Mouse (Mus musculus): ENCODE results near the gene Lmln. TPM values are rescaled to one million over a fixed set of nuclear protein-coding genes. Genes with fewer than 3 reads are reported as not detected.
A peak's percentile ranks its signal among the peaks of the same experiment; 100 is the strongest.
"Not testable (repeated sequence)": the region's sequence is repeated elsewhere in the genome, so short reads cannot be mapped to it uniquely, and the experiment has no call there.

The Lmln gene
- polyA plus RNA-seq, 1 experiment = 12.2 TPM

DNA sequence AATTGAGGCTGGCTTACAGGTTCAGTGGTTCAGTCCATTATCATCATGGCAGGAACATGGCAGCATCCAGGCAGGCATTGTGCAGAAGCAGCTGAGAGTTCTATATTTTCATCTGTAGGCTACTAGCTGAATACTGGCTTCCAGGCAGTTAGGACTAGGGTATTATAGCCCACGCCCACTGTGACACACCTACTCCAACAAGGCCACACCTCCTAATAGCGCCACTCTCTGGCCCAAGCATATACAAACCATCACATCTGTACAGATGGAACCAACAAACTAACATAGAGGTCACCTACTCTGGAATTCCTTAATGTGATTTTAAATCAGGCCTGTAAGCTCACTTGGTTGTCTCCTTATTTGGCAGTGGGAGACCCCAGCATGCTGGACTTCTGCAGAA, 13.6 kb upstream of the Lmln start:
- no peak for DNase-seq
- WGBS = 80% methylated on average over 2 of the region's 2 CpGs
- Histone ChIP-seq H3K27ac (ENCODE audit: insufficient read depth, low read length) (no peak overlapping the region), H3K4me3 (replicated peaks; ENCODE audit: insufficient read depth, low read depth, low read length) (no peak overlapping the region), H3K27me3 (ENCODE audit: control insufficient read depth, insufficient read depth, low read length) (no peaks in the 10 kb centered on the region), H3K4me1 (ENCODE audit: control insufficient read depth, insufficient read depth, low read length) (no peaks in the 10 kb centered on the region)
- TF ChIP-seq POLR2A (IDR thresholded peaks at IDR 0.05; ENCODE audit: borderline replicate concordance, insufficient read depth, low read length) = no peak
- TF ChIP-seq CTCF (IDR thresholded peaks at IDR 0.05; ENCODE audit: borderline replicate concordance, insufficient read depth, low read depth, low read length) = no peak

DNA sequence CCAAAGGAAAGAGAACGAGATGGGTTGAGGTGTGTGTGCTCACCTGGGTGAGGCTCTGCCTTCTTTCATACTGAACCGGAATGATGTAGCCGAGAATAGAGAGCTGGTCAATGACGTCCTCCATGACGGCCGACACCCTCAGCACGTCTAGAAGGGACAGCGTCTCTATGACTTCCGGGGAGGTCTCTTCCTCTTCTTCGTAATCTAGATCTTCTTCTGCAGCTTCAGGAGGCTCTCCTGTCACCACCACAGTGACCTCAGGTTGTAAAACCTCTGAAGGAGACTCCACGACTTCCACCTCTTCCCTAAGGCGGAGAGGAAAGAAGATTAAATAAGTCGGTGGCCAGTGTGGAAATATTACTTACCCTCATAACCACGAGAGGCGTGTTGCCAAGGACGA, 12.5 kb upstream of the Lmln start:
- H3K4me3 ChIP-seq (replicated peaks; ENCODE audit: insufficient read depth, low read depth, low read length) = no peak overlapping the region
- 91% methylated on average over 16 of the region's 16 CpGs for WGBS
- no peaks in the 10 kb centered on the region for H3K27me3 ChIP-seq (ENCODE audit: control insufficient read depth, insufficient read depth, low read length)
- DNase-seq = no peak
- H3K27ac ChIP-seq (ENCODE audit: insufficient read depth, low read length) = no peak overlapping the region
- no peaks in the 10 kb centered on the region for H3K4me1 ChIP-seq (ENCODE audit: control insufficient read depth, insufficient read depth, low read length)
- TF ChIP-seq CTCF (IDR thresholded peaks at IDR 0.05; ENCODE audit: borderline replicate concordance, insufficient read depth, low read depth, low read length) = no peak
- no peak for TF ChIP-seq POLR2A (IDR thresholded peaks at IDR 0.05; ENCODE audit: borderline replicate concordance, insufficient read depth, low read length)

DNA sequence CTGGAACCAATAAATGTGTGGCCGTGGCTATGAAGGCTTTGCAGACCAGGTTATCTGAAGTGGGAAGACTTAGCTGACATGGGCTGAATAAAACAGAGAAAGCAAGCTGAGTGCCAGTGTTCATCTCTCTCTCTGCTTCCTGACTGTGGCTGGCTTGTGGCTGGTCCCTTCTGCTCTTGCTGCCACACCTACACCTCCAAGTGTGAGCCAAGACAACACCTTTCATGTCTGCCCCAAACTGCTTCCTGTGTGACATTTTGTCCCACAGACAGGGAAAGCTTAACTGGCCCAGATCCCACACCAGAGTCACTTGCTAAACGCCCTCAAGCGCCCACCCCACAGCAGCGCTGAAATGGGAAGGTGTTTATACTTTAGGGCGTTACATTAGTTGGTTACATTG, 9.2 kb upstream of the Lmln start:
- H3K27ac ChIP-seq (ENCODE audit: insufficient read depth, low read length) = no peak overlapping the region
- WGBS = 74% methylated on average over 5 of the region's 5 CpGs
- no peak overlapping the region for H3K4me3 ChIP-seq (replicated peaks; ENCODE audit: insufficient read depth, low read depth, low read length)
- no peak for TF ChIP-seq CTCF (IDR thresholded peaks at IDR 0.05; ENCODE audit: borderline replicate concordance, insufficient read depth, low read depth, low read length)
- no peak for TF ChIP-seq POLR2A (IDR thresholded peaks at IDR 0.05; ENCODE audit: borderline replicate concordance, insufficient read depth, low read length)
- H3K27me3 ChIP-seq (ENCODE audit: control insufficient read depth, insufficient read depth, low read length) = no peaks in the 10 kb centered on the region
- H3K4me1 ChIP-seq (ENCODE audit: control insufficient read depth, insufficient read depth, low read length) = peaks cover 4% of the 10 kb centered on the region; the same call in 1 of the 2 replicates
- no peak for DNase-seq

DNA sequence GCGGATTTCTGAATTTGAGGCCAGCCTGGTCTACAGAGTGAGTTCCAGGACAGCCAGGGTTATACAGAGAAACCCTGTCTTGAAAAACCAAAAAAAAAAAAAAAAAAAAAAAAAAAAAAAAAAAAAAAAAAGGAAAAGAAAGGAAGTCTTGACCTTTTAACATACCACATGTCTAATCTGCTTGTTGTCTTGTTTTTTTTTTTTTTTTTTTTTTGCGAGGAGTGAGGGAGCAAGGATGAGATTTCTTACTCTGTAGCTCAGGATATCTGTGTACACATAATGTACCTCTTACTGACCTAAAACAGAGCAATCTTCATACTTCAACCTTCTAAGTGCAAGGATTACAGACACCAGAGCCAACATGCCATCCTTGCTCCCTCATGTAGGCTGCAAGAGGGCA, 7.4 kb upstream of the Lmln start:
- not testable (repeated sequence) for H3K4me1 ChIP-seq (ENCODE audit: control insufficient read depth, insufficient read depth, low read length); H3K27me3 ChIP-seq (ENCODE audit: control insufficient read depth, insufficient read depth, low read length); H3K27ac ChIP-seq (ENCODE audit: insufficient read depth, low read length); DNase-seq; H3K4me3 ChIP-seq (replicated peaks; ENCODE audit: insufficient read depth, low read depth, low read length)
- WGBS = 85% methylated on average over 2 of the region's 2 CpGs

DNA sequence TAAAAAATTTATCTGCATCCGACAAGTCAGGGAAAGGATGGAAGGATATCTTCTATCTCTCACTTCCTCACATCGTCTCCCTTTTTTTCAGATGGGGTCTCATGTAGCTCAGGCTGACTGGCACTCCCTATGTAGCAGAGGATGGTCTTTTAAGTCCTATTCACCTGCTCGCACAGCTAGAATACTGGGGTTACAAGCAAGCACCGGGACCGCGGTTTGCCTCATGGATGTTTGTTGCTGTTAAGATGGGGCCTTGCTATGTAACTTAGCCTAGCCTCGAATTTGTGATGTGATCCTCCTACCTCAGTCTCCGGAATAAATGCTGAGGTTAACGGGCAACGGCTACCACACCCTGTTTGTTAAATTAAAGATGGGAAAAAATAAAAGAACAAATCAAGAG, 6.7 kb upstream of the Lmln start:
- DNase-seq = peak in 1 of 2 experiments; percentile 30
- H3K4me1 ChIP-seq (ENCODE audit: control insufficient read depth, insufficient read depth, low read length) = peaks cover 5% of the 10 kb centered on the region; the same call in 1 of the 2 replicates
- H3K4me3 ChIP-seq (replicated peaks; ENCODE audit: insufficient read depth, low read depth, low read length) = peak overlapping the region; percentile 53
- WGBS = 11% methylated on average over 10 of the region's 10 CpGs
- no peak overlapping the region for H3K27ac ChIP-seq (ENCODE audit: insufficient read depth, low read length)
- TF ChIP-seq POLR2A (IDR thresholded peaks at IDR 0.05; ENCODE audit: borderline replicate concordance, insufficient read depth, low read length) = no peak
- no peak for TF ChIP-seq CTCF (IDR thresholded peaks at IDR 0.05; ENCODE audit: borderline replicate concordance, insufficient read depth, low read depth, low read length)
- no peaks in the 10 kb centered on the region for H3K27me3 ChIP-seq (ENCODE audit: control insufficient read depth, insufficient read depth, low read length)

DNA sequence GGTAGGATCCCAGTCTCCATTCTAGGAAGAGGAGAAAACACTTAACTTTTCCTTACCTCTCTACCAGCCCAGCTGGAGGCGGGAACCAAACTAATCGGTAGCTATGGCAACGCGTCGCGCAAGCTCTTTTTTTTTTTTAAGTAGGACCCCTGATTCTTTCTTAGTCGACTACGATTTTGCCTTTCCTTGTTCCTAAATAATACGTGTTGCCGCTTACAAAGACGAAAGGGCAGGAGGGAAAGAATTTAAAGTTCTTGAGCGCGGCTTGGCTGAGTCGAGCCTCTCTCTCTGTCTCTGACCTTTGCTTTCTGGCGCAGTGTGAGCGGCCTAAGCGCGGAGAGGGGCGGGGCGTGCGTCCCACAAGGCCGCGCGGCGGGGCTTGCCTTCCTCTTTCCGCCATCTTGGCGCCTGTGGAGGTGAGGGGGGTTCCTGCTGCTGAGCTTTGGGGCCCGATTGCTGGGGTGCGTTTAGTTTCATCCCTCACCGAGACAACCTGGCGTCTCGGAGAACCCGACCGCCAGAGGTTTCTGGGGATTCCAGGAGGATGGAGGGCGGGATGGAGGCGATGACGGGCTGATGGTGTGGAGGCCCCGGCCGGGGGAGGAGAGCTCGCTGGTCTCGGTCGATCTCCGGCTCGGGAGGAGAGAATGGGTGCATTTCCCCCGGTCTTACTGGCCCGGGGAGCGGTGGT, 6.1 kb upstream of the Lmln start, which contains the start of the genes Iqcg and Rpl35a:
Gene Iqcg, minus strand, starts transcription at position 124 of the 691 bp plus-strand sequence.
Gene Rpl35a, plus strand, starts transcription at position 359 of the 691 bp plus-strand sequence.
- TF ChIP-seq POLR2A (IDR thresholded peaks at IDR 0.05; ENCODE audit: borderline replicate concordance, insufficient read depth, low read length) (peak; percentile 91), CTCF (IDR thresholded peaks at IDR 0.05; ENCODE audit: borderline replicate concordance, insufficient read depth, low read depth, low read length) (no peak)
- Histone ChIP-seq H3K4me1 (ENCODE audit: control insufficient read depth, insufficient read depth, low read length) (peaks cover 5% of the 10 kb centered on the region; the same call in 1 of the 2 replicates), H3K4me3 (replicated peaks; ENCODE audit: insufficient read depth, low read depth, low read length) (peak within 1 kb of the TSS; percentile 70), H3K27me3 (ENCODE audit: control insufficient read depth, insufficient read depth, low read length) (no peaks in the 10 kb centered on the region), H3K27ac (ENCODE audit: insufficient read depth, low read length) (peak within 1 kb of the TSS; percentile 93)
- peak; percentile 86 to 94 for DNase-seq
- under 1% methylated on average over 47 of the region's 47 CpGs for WGBS

DNA sequence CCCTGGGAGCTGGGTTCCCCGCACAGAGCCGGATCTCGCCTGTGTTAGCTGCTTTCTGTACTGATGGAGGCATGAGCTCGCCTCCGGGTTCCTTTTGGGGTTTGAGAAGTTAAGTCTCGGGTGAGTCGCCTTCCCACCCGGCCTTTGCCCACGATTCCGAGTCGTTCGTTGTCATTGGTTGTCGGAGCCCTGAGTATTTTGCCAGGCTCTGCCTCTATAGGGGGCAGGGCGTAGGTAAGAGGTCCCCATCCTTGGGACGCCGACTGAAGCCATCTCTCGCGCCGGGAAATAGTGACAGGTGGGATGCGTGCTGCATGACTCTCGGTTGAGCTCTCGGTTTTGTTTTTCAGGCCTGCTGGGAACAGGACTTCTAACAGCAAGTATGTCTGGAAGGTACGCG, 5.5 kb upstream of the Lmln start:
- 0% methylated on average over 24 of the region's 24 CpGs for WGBS
- peak overlapping the region; percentile 93; the same call in 1 of the 2 replicates for H3K27ac ChIP-seq (ENCODE audit: insufficient read depth, low read length)
- peaks cover 5% of the 10 kb centered on the region; the same call in 1 of the 2 replicates for H3K4me1 ChIP-seq (ENCODE audit: control insufficient read depth, insufficient read depth, low read length)
- DNase-seq = no peak
- TF ChIP-seq CTCF (IDR thresholded peaks at IDR 0.05; ENCODE audit: borderline replicate concordance, insufficient read depth, low read depth, low read length) (no peak), POLR2A (IDR thresholded peaks at IDR 0.05; ENCODE audit: borderline replicate concordance, insufficient read depth, low read length) (no peak)
- H3K4me3 ChIP-seq (replicated peaks; ENCODE audit: insufficient read depth, low read depth, low read length) = peak overlapping the region; percentile 70
- no peaks in the 10 kb centered on the region for H3K27me3 ChIP-seq (ENCODE audit: control insufficient read depth, insufficient read depth, low read length)

DNA sequence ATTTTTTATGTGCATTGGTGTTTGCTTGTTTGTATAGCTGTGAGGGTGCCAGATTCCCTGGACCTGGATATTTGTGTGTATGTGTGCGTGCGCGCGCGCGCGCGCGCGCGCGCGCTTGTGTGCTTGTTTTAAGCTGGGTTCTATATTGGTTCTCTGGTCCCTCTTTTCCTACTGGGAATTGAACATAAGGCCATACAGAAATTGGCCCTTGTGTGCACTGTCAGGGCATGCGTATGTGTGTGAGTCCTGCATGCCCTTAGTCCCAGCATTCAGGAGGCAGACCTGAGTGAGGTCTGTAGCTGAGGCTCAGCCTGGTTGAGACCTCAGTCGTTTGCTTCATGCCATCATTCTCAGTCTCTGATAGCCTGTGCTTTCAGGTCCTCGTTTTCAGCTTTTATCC, 4.3 kb upstream of the Lmln start:
- peak overlapping the region; percentile 28 for H3K4me3 ChIP-seq (replicated peaks; ENCODE audit: insufficient read depth, low read depth, low read length)
- no peak overlapping the region for H3K27ac ChIP-seq (ENCODE audit: insufficient read depth, low read length)
- H3K27me3 ChIP-seq (ENCODE audit: control insufficient read depth, insufficient read depth, low read length) = no peaks in the 10 kb centered on the region
- 91% methylated on average over 16 of the region's 16 CpGs for WGBS
- DNase-seq = no peak
- TF ChIP-seq POLR2A (IDR thresholded peaks at IDR 0.05; ENCODE audit: borderline replicate concordance, insufficient read depth, low read length) (no peak), CTCF (IDR thresholded peaks at IDR 0.05; ENCODE audit: borderline replicate concordance, insufficient read depth, low read depth, low read length) (no peak)
- H3K4me1 ChIP-seq (ENCODE audit: control insufficient read depth, insufficient read depth, low read length) = peaks cover 5% of the 10 kb centered on the region; the same call in 1 of the 2 replicates

DNA sequence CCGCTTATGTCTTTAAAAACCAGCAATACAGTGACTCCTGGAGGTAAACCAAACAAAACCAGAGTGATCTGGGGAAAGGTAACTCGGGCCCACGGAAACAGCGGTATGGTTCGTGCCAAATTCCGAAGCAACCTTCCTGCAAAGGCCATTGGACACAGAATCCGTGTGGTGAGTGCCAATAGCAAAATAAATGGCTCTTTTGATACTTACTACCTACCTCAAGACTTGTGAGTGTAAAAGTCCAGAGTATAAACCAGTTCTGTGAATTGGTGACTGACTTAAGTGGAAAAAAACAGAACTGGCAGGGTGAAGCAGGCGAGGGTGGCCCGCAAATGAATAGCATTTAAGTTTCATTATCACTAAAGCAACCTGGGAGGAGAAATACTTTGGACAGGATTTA, 3.7 kb upstream of the Lmln start:
- not testable (repeated sequence) for DNase-seq; H3K4me3 ChIP-seq (replicated peaks; ENCODE audit: insufficient read depth, low read depth, low read length); H3K27me3 ChIP-seq (ENCODE audit: control insufficient read depth, insufficient read depth, low read length); H3K4me1 ChIP-seq (ENCODE audit: control insufficient read depth, insufficient read depth, low read length); H3K27ac ChIP-seq (ENCODE audit: insufficient read depth, low read length)
- WGBS = 77% methylated on average over 9 of the region's 9 CpGs

Data from cerebellum, adult 2 months (tissue).